In the genomic region with DNA sequence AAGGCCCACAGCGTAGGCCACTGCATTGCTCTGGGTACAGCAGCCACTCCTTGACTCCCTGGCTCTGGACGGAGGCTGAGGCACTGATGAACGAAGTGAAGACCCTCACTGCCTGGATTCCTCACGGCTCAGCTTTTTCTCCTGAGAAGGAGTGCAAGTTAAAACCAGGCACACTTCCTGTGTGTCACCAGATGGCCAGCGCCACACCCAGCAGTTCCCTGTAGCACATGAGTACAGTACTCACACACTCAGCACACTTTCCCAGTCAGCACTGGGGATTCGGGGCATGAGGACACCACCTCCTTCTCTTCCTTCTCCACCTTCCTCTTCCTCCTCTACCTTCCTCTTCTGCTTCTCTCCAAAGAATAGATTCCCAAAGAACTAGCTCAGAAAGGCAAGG, we compare ENCODE assay signal across 25 mouse cellular contexts. TPM values are rescaled to one million over a fixed set of nuclear protein-coding genes. Genes with fewer than 3 reads are reported as not detected.
A peak's percentile ranks its signal among the peaks of the same experiment; 100 is the strongest.
DNase-seq lines count a peak whose midpoint lies in the region; ATAC-seq and TF ChIP-seq lines count a peak whose summit lies in the region.
"Had no signal": no experiment of that assay in that cellular context is flagged by ENCODE, and none has a peak within 500 bp of the region (broad histone marks: within the 10 kb centered on the region; RNA-seq: fewer than 3 reads in every experiment).

A gene (minus strand): TSS at position 220 of the 400 bp plus-strand sequence.

- no peak for ATAC-seq in midbrain, embryonic 13.5 days
- ATAC-seq in liver, postnatal 0 days = no peak
- ATAC-seq in midbrain, embryonic 15.5 days (replicated peaks) = no peak
- ATAC-seq: activated CD4-positive, CD25-positive, alpha-beta regulatory T cell, adult 4 months; inflammation-experienced regulatory T-cells, adult 6 months had no signal

- 0 out of 2 replicates have a peak within 1 kb of the TSS, but pooled peaks have one; percentile 13 for H3K27ac ChIP-seq in midbrain, embryonic 10.5 days (replicated peaks)
- H3K27ac ChIP-seq in midbrain, embryonic 13.5 days = no peak within 1 kb of the TSS
- peak within 1 kb of the TSS; percentile 61; the same call in 1 of the 2 replicates for H3K27ac ChIP-seq in limb, embryonic 10.5 days
- peak within 1 kb of the TSS; percentile 67 for H3K27ac ChIP-seq in liver, postnatal 0 days (ENCODE audit: low read depth)
- H3K27ac ChIP-seq in midbrain, embryonic 15.5 days = no peak within 1 kb of the TSS
- H3K27ac ChIP-seq: embryonic facial prominence, embryonic 15.5 days; heart, embryonic 10.5 days; hindbrain, embryonic 12.5 days; limb, embryonic 15.5 days had no signal

- no peak within 1 kb of the TSS for H3K4me3 ChIP-seq in midbrain, embryonic 10.5 days
- H3K4me3 ChIP-seq in midbrain, embryonic 13.5 days (replicated peaks) = no peak within 1 kb of the TSS
- no peak within 1 kb of the TSS for H3K4me3 ChIP-seq in limb, embryonic 10.5 days
- H3K4me3 ChIP-seq in liver, postnatal 0 days (ENCODE audit: low read depth, low read length) = no peak within 1 kb of the TSS
- no peak within 1 kb of the TSS for H3K4me3 ChIP-seq in midbrain, embryonic 15.5 days
- H3K4me3 ChIP-seq: embryonic facial prominence, embryonic 15.5 days; heart, embryonic 10.5 days; hindbrain, embryonic 12.5 days; limb, embryonic 15.5 days had no signal

- no peak within 1 kb of the TSS for H3K4me2 ChIP-seq in midbrain, embryonic 13.5 days (replicated peaks)
- no peak within 1 kb of the TSS; the same call in 1 of the 2 replicates for H3K4me2 ChIP-seq in liver, postnatal 0 days (ENCODE audit: low read depth, low read length)
- H3K4me2 ChIP-seq in midbrain, embryonic 15.5 days = no peak within 1 kb of the TSS
- H3K4me2 ChIP-seq: embryonic facial prominence, embryonic 15.5 days; hindbrain, embryonic 12.5 days; limb, embryonic 15.5 days had no signal

- no peak for DNase-seq in adrenal gland, postnatal 4 days (ENCODE audit: low spot score in 2 of 2)
- no peak for DNase-seq in adrenal gland, adult 18-20 months (ENCODE audit: low spot score in 2 of 2)
- DNase-seq in midbrain, embryonic 10.5 days (ENCODE audit: low spot score) = no peak
- DNase-seq in limb, embryonic 10.5 days (ENCODE audit: low spot score) = no peak
- no peak for DNase-seq in liver, postnatal 0 days
- DNase-seq in c-Kit-positive CD71-positive TER-119-positive erythroid progenitor cells, embryonic 14.5 days (ENCODE audit: low spot score) = no peak
- DNase-seq: adrenal gland, postnatal 36 days; cerebellum, adult 9-10 months; gastrocnemius, postnatal 36 days; heart, postnatal 10 days; kidney, adult 8-10 months; kidney, postnatal 25 days; lung, postnatal 10 days; right cerebral cortex, adult 18-20 months; thymus, postnatal 36 days had no signal

- H3K9me3 ChIP-seq in midbrain, embryonic 10.5 days (replicated peaks) = no peaks in the 10 kb centered on the region
- no peaks in the 10 kb centered on the region for H3K9me3 ChIP-seq in midbrain, embryonic 13.5 days
- no peaks in the 10 kb centered on the region for H3K9me3 ChIP-seq in limb, embryonic 10.5 days (replicated peaks)
- no peaks in the 10 kb centered on the region for H3K9me3 ChIP-seq in liver, postnatal 0 days (ENCODE audit: low read length)
- no peaks in the 10 kb centered on the region for H3K9me3 ChIP-seq in midbrain, embryonic 15.5 days
- H3K9me3 ChIP-seq: embryonic facial prominence, embryonic 15.5 days; G1E; heart, embryonic 10.5 days; hindbrain, embryonic 12.5 days; limb, embryonic 15.5 days had no signal

- no peak for TF ChIP-seq CTCF in liver, postnatal 0 days (IDR thresholded peaks at IDR 0.05; ENCODE audit: low read depth)

- TF ChIP-seq EP300 in liver, postnatal 0 days (IDR thresholded peaks at IDR 0.05; ENCODE audit: low read depth) = no peak

- no peaks in the 10 kb centered on the region for H3K36me3 ChIP-seq in midbrain, embryonic 10.5 days
- H3K36me3 ChIP-seq in midbrain, embryonic 13.5 days = no peaks in the 10 kb centered on the region
- no peaks in the 10 kb centered on the region for H3K36me3 ChIP-seq in limb, embryonic 10.5 days
- no peaks in the 10 kb centered on the region for H3K36me3 ChIP-seq in liver, postnatal 0 days (replicated peaks; ENCODE audit: insufficient read depth, low read length)
- no peaks in the 10 kb centered on the region for H3K36me3 ChIP-seq in midbrain, embryonic 15.5 days (replicated peaks)
- H3K36me3 ChIP-seq: embryonic facial prominence, embryonic 15.5 days; G1E; heart, embryonic 10.5 days; hindbrain, embryonic 12.5 days; limb, embryonic 15.5 days had no signal

- WGBS in midbrain, embryonic 10.5 days = 83% methylated on average over 6 of the region's 6 CpGs
- WGBS in midbrain, embryonic 13.5 days = 86% methylated on average over 6 of the region's 6 CpGs
- 79% methylated on average over 6 of the region's 6 CpGs for WGBS in limb, embryonic 10.5 days
- WGBS in liver, postnatal 0 days (ENCODE audit: insufficient replicate concordance) = 65% methylated on average over 6 of the region's 6 CpGs
- 87% methylated on average over 6 of the region's 6 CpGs for WGBS in midbrain, embryonic 15.5 days

- peaks cover 4% of the 10 kb centered on the region for H3K4me1 ChIP-seq in midbrain, embryonic 10.5 days
- no peaks in the 10 kb centered on the region for H3K4me1 ChIP-seq in midbrain, embryonic 13.5 days (replicated peaks)
- peaks cover 10% of the 10 kb centered on the region; the same call in 1 of the 2 replicates for H3K4me1 ChIP-seq in limb, embryonic 10.5 days
- peaks cover 9% of the 10 kb centered on the region; the same call in 1 of the 2 replicates for H3K4me1 ChIP-seq in liver, postnatal 0 days (ENCODE audit: insufficient read depth)
- H3K4me1 ChIP-seq in midbrain, embryonic 15.5 days = no peaks in the 10 kb centered on the region
- H3K4me1 ChIP-seq: embryonic facial prominence, embryonic 15.5 days; hindbrain, embryonic 12.5 days; limb, embryonic 15.5 days had no signal

- H3K27me3 ChIP-seq in midbrain, embryonic 10.5 days (ENCODE audit: low read depth, poor library complexity, severe bottlenecking) = 0 out of 2 replicates have a peak, but pooled peaks cover 6% of the 10 kb centered on the region
- peaks cover 8% of the 10 kb centered on the region; the same call in 1 of the 2 replicates for H3K27me3 ChIP-seq in midbrain, embryonic 13.5 days
- H3K27me3 ChIP-seq in limb, embryonic 10.5 days (ENCODE audit: low read depth, poor library complexity, severe bottlenecking) = no peaks in the 10 kb centered on the region
- no peaks in the 10 kb centered on the region for H3K27me3 ChIP-seq in liver, postnatal 0 days (ENCODE audit: insufficient read depth, low read length)
- no peaks in the 10 kb centered on the region for H3K27me3 ChIP-seq in midbrain, embryonic 15.5 days (replicated peaks)
- H3K27me3 ChIP-seq: embryonic facial prominence, embryonic 15.5 days; hindbrain, embryonic 12.5 days; limb, embryonic 15.5 days had no signal

- no peak within 1 kb of the TSS for H3K9ac ChIP-seq in midbrain, embryonic 13.5 days (replicated peaks)
- H3K9ac ChIP-seq in liver, postnatal 0 days (replicated peaks) = no peak within 1 kb of the TSS
- H3K9ac ChIP-seq in midbrain, embryonic 15.5 days = no peak within 1 kb of the TSS
- H3K9ac ChIP-seq: embryonic facial prominence, embryonic 15.5 days; hindbrain, embryonic 12.5 days; limb, embryonic 15.5 days had no signal

RNA-seq across cellular contexts. Expression of the gene that starts here (rescaled TPM):
- total RNA-seq in adrenal gland, postnatal 4 days (2021) = 10 to 100 TPM; 10.2 to 14.4 TPM
- total RNA-seq in adrenal gland, adult 18-20 months (2021) = 10 to 100 TPM in 1 of 2 experiments, 1 to 10 TPM in 1; 5.3 to 12.3 TPM
- 0.36 and 1.4 TPM in 2 replicates for polyA plus RNA-seq in midbrain, embryonic 10.5 days (2016; fragmentation: Nextera tagmentation; extraction: Ambion mirVana)
- 1.1 and 1.8 TPM in 2 replicates for polyA plus RNA-seq in midbrain, embryonic 13.5 days (2015; fragmentation: Nextera tagmentation; extraction: Ambion mirVana)
- polyA plus RNA-seq in limb, embryonic 10.5 days (2016; fragmentation: Nextera tagmentation; extraction: Ambion mirVana) = 0.34 and 0.43 TPM in 2 replicates
- polyA plus RNA-seq in liver, postnatal 0 days (2015; fragmentation: Nextera tagmentation; extraction: Ambion mirVana) = 95.4 and 100 TPM in 2 replicates
- 3.5 and 4.6 TPM in 2 replicates for polyA plus RNA-seq in midbrain, embryonic 15.5 days (2015; fragmentation: Nextera tagmentation; extraction: Ambion mirVana)
- total RNA-seq: G1E; megakaryocyte-erythroid progenitor cell, adult 5-6 weeks had no signal
- polyA plus RNA-seq: G1E had no signal

Comparison
In these comparisons a context has a peak if more than half of its experiments do, and no peak if none do; other contexts are left out.
1. RNA of the gene that starts here (polyA plus RNA-seq): 95.4 to 100 TPM in liver, postnatal 0 days; 3.5 to 4.6 TPM in midbrain, embryonic 15.5 days, 1.1 to 1.8 TPM in midbrain, embryonic 13.5 days, 0.36 to 1.4 TPM in midbrain, embryonic 10.5 days and 0.34 to 0.43 TPM in limb, embryonic 10.5 days; every median in the first group is over 10 times any median in the second.
2. H3K27ac ChIP-seq: peak in midbrain, embryonic 10.5 days (single experiment), limb, embryonic 10.5 days (single experiment) and liver, postnatal 0 days (single experiment); none in midbrain, embryonic 13.5 days (single experiment) and midbrain, embryonic 15.5 days (single experiment).